Mouse (Mus musculus) limb, embryonic 14.5 days (tissue): ENCODE results near the gene Tenm2. TPM values are rescaled to one million over a fixed set of nuclear protein-coding genes. Genes with fewer than 3 reads are reported as not detected.

Experiments
- ATAC-seq: fragments of 200-750 bp; cut with Nextera tagmentation; 2 replicates; pipeline ENCODE4 v1.8.0; 2017; ENCODE audit warnings: low read depth, moderate number of reproducible peaks, moderate TSS enrichment; ENCODE audit not compliant: low FRiP score
- DNase-seq: peaks from one replicate; pipeline ENCODE4 v3.0.0-alpha.2; 2015; ENCODE audit warnings: low spot score
- H3K27ac ChIP-seq: fragments of 300-500 bp; sonication (generic); replicated peaks from 2 replicates; pipeline ENCODE4 v1.5.1; 2014; ENCODE audit warnings: low read depth, mild to moderate bottlenecking, low read length, moderate library complexity, mixed read lengths
- H3K27me3 ChIP-seq: fragments of 300-500 bp; sonication (generic); 2 replicates; pipeline ENCODE4 v1.6.1; 2014; ENCODE audit warnings: low read length, mixed read lengths; ENCODE audit not compliant: control insufficient read depth, insufficient read depth
- H3K36me3 ChIP-seq: fragments of 300-500 bp; sonication (generic); 2 replicates; pipeline ENCODE4 v1.6.1; 2014; ENCODE audit warnings: mild to moderate bottlenecking, low read length, moderate library complexity, mixed read lengths; ENCODE audit not compliant: control insufficient read depth, insufficient read depth
- H3K4me1 ChIP-seq: fragments of 300-500 bp; sonication (generic); 2 replicates; pipeline ENCODE4 v1.6.1; 2014; ENCODE audit warnings: antibody characterized with exemption, low read length, mixed read lengths; ENCODE audit not compliant: control insufficient read depth, insufficient read depth
- H3K4me2 ChIP-seq: fragments of 300-500 bp; sonication (generic); replicated peaks from 2 replicates; pipeline ENCODE4 v1.6.1; 2014; ENCODE audit warnings: low read depth, mild to moderate bottlenecking, low read length, moderate library complexity; ENCODE audit not compliant: severe bottlenecking
- H3K4me3 ChIP-seq: fragments of 300-500 bp; sonication (generic); replicated peaks from 2 replicates; pipeline ENCODE4 v1.5.1; 2014; ENCODE audit warnings: low read length
- H3K9ac ChIP-seq: fragments of 300-500 bp; sonication (generic); 2 replicates; pipeline ENCODE4 v1.6.1; 2014; ENCODE audit warnings: mild to moderate bottlenecking, low read depth, low read length, moderate library complexity; ENCODE audit not compliant: severe bottlenecking
- H3K9me3 ChIP-seq: fragments of 300-500 bp; sonication (generic); 2 replicates; pipeline ENCODE4 v1.6.1; 2016; ENCODE audit warnings: low read length; ENCODE audit not compliant: control insufficient read depth
- POLR2A ChIP-seq: fragments of 200-500 bp; IDR thresholded peaks from 2 replicates; pipeline ENCODE4 v1.8.0; 2012; ENCODE audit warnings: inconsistent platforms, mild to moderate bottlenecking, moderate library complexity, borderline replicate concordance; ENCODE audit not compliant: insufficient read depth, insufficient read length; ENCODE audit errors: extremely low read depth
- WGBS: fragments of 180-500 bp; shearing (Covaris S2); extraction: QIAGEN DNeasy Blood & Tissue Kit; methylation state at CpG from one replicate; pipeline ENCODE4 v1.1.7; 2014; 5-methylcytosine and 5-hydroxymethylcytosine counted together
- polyA plus RNA-seq, 2 experiments: library from polyadenylated mRNA; depleted of rRNA in 1 of 2; stranded (reverse) in 1 of 2; unstranded in 1 of 2; fragments of >200 nt; fragmentation: Nextera tagmentation in 1 of 2; extraction: Ambion mirVana in 1 of 2; gene quantifications; 2 replicates each; pipeline versions ENCODE4 v1.2.1 to v1.2.3; 2012 to 2014

The Tenm2 gene
- polyA plus RNA-seq, 2 experiments, result 3.7 to 5.6 TPM

- no peak for TF ChIP-seq POLR2A
- ATAC-seq (peak; percentile 19; the same call in 1 of the 2 replicates), DNase-seq (no peak)
- WGBS, result 36% methylated on average over 12 of the region's 12 CpGs
- Histone ChIP-seq H3K36me3 (no peaks in the 10 kb centered on the region), H3K27me3 (no peaks in the 10 kb centered on the region), H3K27ac (no peak overlapping the region), H3K9me3 (no peaks in the 10 kb centered on the region), H3K4me2 (no peak overlapping the region), H3K4me3 (no peak overlapping the region), H3K9ac (no peak overlapping the region), H3K4me1 (peaks cover 8% of the 10 kb centered on the region)
Observed at GRCm38 (mm10) chr11:36108970-36109731, 1126.6 kb downstream of the Tenm2 start.

- WGBS, result 61% methylated on average over 6 of the region's 6 CpGs
- no peak for ATAC-seq
- H3K4me2 ChIP-seq, result no peak overlapping the region
Observed at GRCm38 (mm10) chr11:36107840-36108239, 1127.9 kb downstream of the Tenm2 start.

GRCm38 (mm10) chr11:36106639-36107038 is 1129.1 kb downstream of the Tenm2 start:
- Histone ChIP-seq H3K9me3 (no peaks in the 10 kb centered on the region), H3K4me2 (no peak overlapping the region), H3K36me3 (no peaks in the 10 kb centered on the region), H3K4me3 (no peak overlapping the region), H3K27ac (no peak overlapping the region), H3K9ac (no peak overlapping the region), H3K4me1 (peaks cover 8% of the 10 kb centered on the region), H3K27me3 (no peaks in the 10 kb centered on the region)
- ATAC-seq, result no peak
- 38% methylated on average over 10 of the region's 10 CpGs for WGBS
- no peak for DNase-seq
- TF ChIP-seq POLR2A, result no peak

More at GRCm38 (mm10) chr11:36107840-36108239, 1127.9 kb downstream of the Tenm2 start:
- no peak overlapping the region for H3K9ac ChIP-seq
- H3K27ac ChIP-seq, result no peak overlapping the region
- no peaks in the 10 kb centered on the region for H3K36me3 ChIP-seq
- H3K9me3 ChIP-seq, result no peaks in the 10 kb centered on the region
- TF ChIP-seq POLR2A, result no peak
- H3K4me3 ChIP-seq, result no peak overlapping the region
- peaks cover 8% of the 10 kb centered on the region for H3K4me1 ChIP-seq
- no peak for DNase-seq
- no peaks in the 10 kb centered on the region for H3K27me3 ChIP-seq

GRCm38 (mm10) chr11:36103556-36103955 is 1132.2 kb downstream of the Tenm2 start:
- no peak overlapping the region for H3K9ac ChIP-seq
- H3K27me3 ChIP-seq, result no peaks in the 10 kb centered on the region
- peaks cover 3% of the 10 kb centered on the region; the same call in 1 of the 2 replicates for H3K4me1 ChIP-seq
- TF ChIP-seq POLR2A, result no peak
- DNase-seq, result no peak
- H3K36me3 ChIP-seq, result no peaks in the 10 kb centered on the region
- 57% methylated on average over 6 of the region's 6 CpGs for WGBS
- H3K4me2 ChIP-seq, result no peak overlapping the region
- H3K27ac ChIP-seq, result no peak overlapping the region
- no peak overlapping the region for H3K4me3 ChIP-seq
- no peaks in the 10 kb centered on the region for H3K9me3 ChIP-seq
- ATAC-seq, result no peak

GRCm38 (mm10) chr11:36096219-36096618 is 1139.5 kb downstream of the Tenm2 start:
- Histone ChIP-seq H3K36me3 (no peaks in the 10 kb centered on the region), H3K4me2 (no peak overlapping the region), H3K4me3 (no peak overlapping the region), H3K9me3 (no peaks in the 10 kb centered on the region), H3K27me3 (no peaks in the 10 kb centered on the region), H3K9ac (no peak overlapping the region), H3K4me1 (0 out of 2 replicates have a peak, but pooled peaks cover 6% of the 10 kb centered on the region), H3K27ac (no peak overlapping the region)
- no peak for TF ChIP-seq POLR2A
- DNase-seq, result peak; percentile 27
- WGBS, result 58% methylated on average over 14 of the region's 14 CpGs
- ATAC-seq, result no peak

- DNase-seq, result peak; percentile 64
- no peak overlapping the region for H3K4me2 ChIP-seq
Observed at GRCm38 (mm10) chr11:36090210-36090609, 1145.6 kb downstream of the Tenm2 start.

More at GRCm38 (mm10) chr11:36090210-36090609, 1145.6 kb downstream of the Tenm2 start:
- TF ChIP-seq POLR2A, result no peak
- no peak for ATAC-seq
- no peaks in the 10 kb centered on the region for H3K9me3 ChIP-seq
- no peak overlapping the region for H3K9ac ChIP-seq
- no peaks in the 10 kb centered on the region for H3K36me3 ChIP-seq
- 9% methylated on average over 3 of the region's 3 CpGs for WGBS
- no peaks in the 10 kb centered on the region for H3K27me3 ChIP-seq
- no peak overlapping the region for H3K4me3 ChIP-seq
- H3K4me1 ChIP-seq, result no peaks in the 10 kb centered on the region
- H3K27ac ChIP-seq, result no peak overlapping the region
